ENCODE assay signal across 8 mouse cellular contexts in the genomic region with DNA sequence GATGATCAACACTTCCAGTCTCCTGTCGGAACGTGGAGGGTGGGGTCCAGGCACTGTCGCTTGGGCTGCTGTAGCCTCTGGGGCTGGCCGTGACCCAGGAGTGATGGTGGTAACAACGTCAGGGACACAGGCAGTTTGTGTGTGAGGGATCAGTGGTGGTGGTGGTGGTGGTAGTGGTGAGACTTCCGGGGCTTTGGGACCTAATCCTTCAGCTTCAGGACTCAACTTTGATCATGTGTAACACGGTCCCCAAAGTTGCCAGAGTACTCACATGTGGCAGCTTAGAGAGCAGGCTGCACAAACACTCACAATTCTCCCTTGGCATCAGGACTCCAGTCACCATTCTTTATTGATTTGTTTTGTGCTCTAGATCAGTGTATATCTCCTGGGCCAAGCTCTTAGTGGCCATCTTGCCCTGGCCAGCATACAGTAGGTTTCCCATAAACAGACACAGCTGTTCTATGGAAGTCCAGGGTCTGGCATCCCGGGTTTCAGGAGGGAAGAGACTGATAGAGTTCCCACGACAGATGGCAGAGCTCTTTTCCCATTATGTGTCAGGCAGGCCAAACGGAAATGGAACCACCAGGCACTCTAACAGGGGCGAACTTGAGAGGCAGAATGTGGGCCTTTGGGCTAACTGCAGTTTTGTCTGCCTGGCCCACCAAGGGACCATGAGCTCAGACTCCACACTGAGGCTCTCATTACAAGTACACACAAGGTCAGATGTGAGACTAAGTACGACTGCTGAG. TPM values are rescaled to one million over a fixed set of nuclear protein-coding genes. Genes with fewer than 3 reads are reported as not detected.
A peak's percentile ranks its signal among the peaks of the same experiment; 100 is the strongest.
DNase-seq lines count a peak whose midpoint lies in the region; ATAC-seq and TF ChIP-seq lines count a peak whose summit lies in the region.

No protein-coding gene starts in this region.

- no peaks in the 10 kb centered on the region for H3K27me3 ChIP-seq in thymus, adult 2 months (ENCODE audit: control insufficient read depth, insufficient read depth, low read length)
- H3K27me3 ChIP-seq in hindbrain, embryonic 12.5 days = no peaks in the 10 kb centered on the region
- no peaks in the 10 kb centered on the region for H3K27me3 ChIP-seq in megakaryocyte, embryonic 14.5 days (replicated peaks)

- H3K4me1 ChIP-seq in thymus, adult 2 months (replicated peaks; ENCODE audit: control insufficient read depth, insufficient read depth, low read length) = peaks cover 18% of the 10 kb centered on the region
- H3K4me1 ChIP-seq in hindbrain, embryonic 12.5 days = peaks cover 29% of the 10 kb centered on the region
- peaks cover 49% of the 10 kb centered on the region for H3K4me1 ChIP-seq in megakaryocyte, embryonic 14.5 days

- TF ChIP-seq POLR2A in thymus, adult 2 months (IDR thresholded peaks at IDR 0.05; ENCODE audit: control insufficient read depth, extremely low read depth, insufficient read depth, low read length, poor library complexity) = no peak

- peak overlapping the region; percentile 76 for H3K27ac ChIP-seq in thymus, adult 2 months (ENCODE audit: control insufficient read depth, insufficient read depth, low read length)
- H3K27ac ChIP-seq in hindbrain, embryonic 12.5 days = peak overlapping the region; percentile 83

- 7% methylated on average over 12 of the region's 12 CpGs for WGBS in thymus, adult 2 months
- 7% methylated on average over 12 of the region's 12 CpGs for WGBS in hindbrain, embryonic 12.5 days

- H3K36me3 ChIP-seq in thymus, adult 2 months (ENCODE audit: control insufficient read depth, insufficient read depth, low read length) = peaks cover 15% of the 10 kb centered on the region
- peaks cover 45% of the 10 kb centered on the region for H3K36me3 ChIP-seq in hindbrain, embryonic 12.5 days
- peaks cover 60% of the 10 kb centered on the region for H3K36me3 ChIP-seq in megakaryocyte, embryonic 14.5 days (replicated peaks; ENCODE audit: low read length)

- 0 out of 2 replicates have a peak, but pooled peaks have one; percentile 4 for TF ChIP-seq CTCF in thymus, adult 2 months (IDR thresholded peaks at IDR 0.05; ENCODE audit: borderline replicate concordance, control insufficient read depth, extremely low read depth, insufficient read depth, low read length, poor library complexity)

- peak overlapping the region; percentile 75 for H3K4me2 ChIP-seq in hindbrain, embryonic 12.5 days (replicated peaks)

- DNase-seq in gastrocnemius, postnatal 10 days = peak; percentile 32
- DNase-seq in gastrocnemius, postnatal 4 days (ENCODE audit: low spot score in 2 of 2) = no peak
- no peak for DNase-seq in thymus, adult 2 months
- no peak for DNase-seq in thymus, postnatal 14 days
- no peak for DNase-seq in T-cell, adult 2 months (ENCODE audit: low spot score)
- no peak for DNase-seq in right cerebral cortex, adult 18-20 months

- ATAC-seq in hindbrain, embryonic 12.5 days (ENCODE audit: low FRiP score) = peak; percentile 29

- H3K9ac ChIP-seq in hindbrain, embryonic 12.5 days = peak overlapping the region; percentile 89

- no peaks in the 10 kb centered on the region for H3K9me3 ChIP-seq in hindbrain, embryonic 12.5 days (replicated peaks)
- no peaks in the 10 kb centered on the region for H3K9me3 ChIP-seq in megakaryocyte, embryonic 14.5 days

- peak overlapping the region; percentile 91 for H3K4me3 ChIP-seq in thymus, adult 2 months (ENCODE audit: control insufficient read depth, insufficient read depth, low read length)
- H3K4me3 ChIP-seq in hindbrain, embryonic 12.5 days = peak overlapping the region; percentile 92
- H3K4me3 ChIP-seq in megakaryocyte, embryonic 14.5 days (replicated peaks) = peak overlapping the region; percentile 99

RNA-seq across cellular contexts. Expression of gene Flii, which starts 0.5 kb away (rescaled TPM):
- 10 to 100 TPM; 88.9 to 89.0 TPM for total RNA-seq in gastrocnemius, postnatal 10 days (2021)
- 100 to 1,000 TPM; 104 to 113 TPM for total RNA-seq in gastrocnemius, postnatal 4 days (2021)
- polyA plus RNA-seq in thymus, adult 2 months (2012; rRNA removed) = 254 and 271 TPM in 2 replicates
- 75.5 and 76.7 TPM in 2 replicates for polyA plus RNA-seq in hindbrain, embryonic 12.5 days (2016; fragmentation: Nextera tagmentation; extraction: Ambion mirVana)
- 195 and 218 TPM in 2 replicates for polyA plus RNA-seq in megakaryocyte, embryonic 14.5 days (2012; ENCODE audit: insufficient read depth, low replicate concordance)

RNA-seq across cellular contexts. Expression of gene Mief2, which starts 0.6 kb away (rescaled TPM):
- total RNA-seq in gastrocnemius, postnatal 10 days (2021) = 10 to 100 TPM; 79.9 to 81.7 TPM
- 10 to 100 TPM; 70.6 to 76.5 TPM for total RNA-seq in gastrocnemius, postnatal 4 days (2021)
- 26.1 and 26.6 TPM in 2 replicates for polyA plus RNA-seq in thymus, adult 2 months (2012; rRNA removed)
- 18.2 and 20.2 TPM in 2 replicates for polyA plus RNA-seq in hindbrain, embryonic 12.5 days (2016; fragmentation: Nextera tagmentation; extraction: Ambion mirVana)
- polyA plus RNA-seq in megakaryocyte, embryonic 14.5 days (2012; ENCODE audit: insufficient read depth, low replicate concordance) = 10.2 and 20.6 TPM in 2 replicates

RNA-seq across cellular contexts. Expression of gene Llgl1, which starts 28.0 kb away (rescaled TPM):
- 10 to 100 TPM; 15.7 to 20.3 TPM for total RNA-seq in gastrocnemius, postnatal 10 days (2021)
- total RNA-seq in gastrocnemius, postnatal 4 days (2021) = 10 to 100 TPM; 29.7 to 32.0 TPM
- 143 and 154 TPM in 2 replicates for polyA plus RNA-seq in thymus, adult 2 months (2012; rRNA removed)
- 106 and 113 TPM in 2 replicates for polyA plus RNA-seq in hindbrain, embryonic 12.5 days (2016; fragmentation: Nextera tagmentation; extraction: Ambion mirVana)
- polyA plus RNA-seq in megakaryocyte, embryonic 14.5 days (2012; ENCODE audit: insufficient read depth, low replicate concordance) = 5.0 and 7.6 TPM in 2 replicates

RNA-seq across cellular contexts. Expression of gene Top3a, which starts 49.6 kb away (rescaled TPM):
- 1 to 10 TPM; 6.5 to 7.6 TPM for total RNA-seq in gastrocnemius, postnatal 10 days (2021)
- total RNA-seq in gastrocnemius, postnatal 4 days (2021) = 10 to 100 TPM in 1 of 2 experiments, 1 to 10 TPM in 1; 9.4 to 10.6 TPM
- 17.9 and 19.4 TPM in 2 replicates for polyA plus RNA-seq in thymus, adult 2 months (2012; rRNA removed)
- 16.7 and 17.3 TPM in 2 replicates for polyA plus RNA-seq in hindbrain, embryonic 12.5 days (2016; fragmentation: Nextera tagmentation; extraction: Ambion mirVana)
- 1.9 and 4.7 TPM in 2 replicates for polyA plus RNA-seq in megakaryocyte, embryonic 14.5 days (2012; ENCODE audit: insufficient read depth, low replicate concordance)

RNA-seq across cellular contexts. Expression of gene Smcr8, which starts 49.8 kb away (rescaled TPM):
- 10 to 100 TPM; 13.3 to 14.5 TPM for total RNA-seq in gastrocnemius, postnatal 10 days (2021)
- total RNA-seq in gastrocnemius, postnatal 4 days (2021) = 10 to 100 TPM; 15.9 to 18.0 TPM
- polyA plus RNA-seq in thymus, adult 2 months (2012; rRNA removed) = 25.5 and 26.4 TPM in 2 replicates
- polyA plus RNA-seq in hindbrain, embryonic 12.5 days (2016; fragmentation: Nextera tagmentation; extraction: Ambion mirVana) = 9.8 and 9.9 TPM in 2 replicates
- polyA plus RNA-seq in megakaryocyte, embryonic 14.5 days (2012; ENCODE audit: insufficient read depth, low replicate concordance) = 0.50 TPM in 1 of 2 replicates, not detected in the other

Comparison
In these comparisons a context has a peak if more than half of its experiments do, and no peak if none do; other contexts are left out.
1. RNA of gene Llgl1, which starts 28.0 kb away (polyA plus RNA-seq): 143 to 154 TPM in thymus, adult 2 months and 106 to 113 TPM in hindbrain, embryonic 12.5 days; 5.0 to 7.6 TPM in megakaryocyte, embryonic 14.5 days; every median in the first group is over 10 times any median in the second.
2. Peak in every context shown above with its lines, with median percentiles within 50 percentile points of each other: H3K4me3 ChIP-seq.